Mouse (Mus musculus) limb, embryonic 13.5 days (tissue): Measurements from ENCODE around the gene Fer1l5. TPM values are rescaled to one million over a fixed set of nuclear protein-coding genes. Genes with fewer than 3 reads are reported as not detected.

Experiments used
- ATAC-seq: fragments of 200-750 bp; cut with Nextera tagmentation; 2 replicates; pipeline ENCODE4 v1.8.0; 2017; ENCODE audit warnings: low read depth, moderate number of reproducible peaks, moderate TSS enrichment; ENCODE audit not compliant: low FRiP score
- H3K27ac ChIP-seq: fragments of 300-500 bp; sonication (generic); 2 replicates; pipeline ENCODE4 v1.5.1; 2015; ENCODE audit warnings: inconsistent platforms, mild to moderate bottlenecking, moderate library complexity
- H3K27me3 ChIP-seq: fragments of 300-500 bp; sonication (generic); 2 replicates; pipeline ENCODE4 v1.6.1; 2015; ENCODE audit warnings: mild to moderate bottlenecking, inconsistent platforms
- H3K36me3 ChIP-seq: fragments of 300-500 bp; sonication (generic); 2 replicates; pipeline ENCODE4 v1.6.1; 2015; ENCODE audit warnings: inconsistent platforms, mild to moderate bottlenecking, moderate library complexity
- H3K4me1 ChIP-seq: fragments of 300-500 bp; sonication (generic); 2 replicates; pipeline ENCODE4 v1.6.1; 2015; ENCODE audit warnings: inconsistent platforms
- H3K4me2 ChIP-seq: fragments of 300-500 bp; sonication (generic); replicated peaks from 2 replicates; pipeline ENCODE4 v1.6.1; 2015; ENCODE audit warnings: inconsistent platforms, mild to moderate bottlenecking, moderate library complexity
- H3K4me3 ChIP-seq: fragments of 300-500 bp; sonication (generic); 2 replicates; pipeline ENCODE4 v1.5.1; 2015; ENCODE audit warnings: moderate library complexity, mild to moderate bottlenecking, inconsistent platforms
- H3K9ac ChIP-seq: fragments of 300-500 bp; sonication (generic); 2 replicates; pipeline ENCODE4 v1.6.1; 2015; ENCODE audit warnings: mild to moderate bottlenecking, inconsistent platforms
- H3K9me3 ChIP-seq: fragments of 300-500 bp; sonication (generic); 2 replicates; pipeline ENCODE4 v1.6.1; 2016; ENCODE audit warnings: inconsistent platforms
- WGBS: fragments of 180-500 bp; shearing (Covaris S2); methylation state at CpG from one replicate; pipeline ENCODE4 v1.1.7; 2015; 5-methylcytosine and 5-hydroxymethylcytosine counted together
- microRNA-seq: library from miRNA; unstranded; fragments of <30 nt; microRNA quantifications from one replicate; pipeline ENCODE4, GENCODE M21; 2016
- polyA plus RNA-seq: library from polyadenylated mRNA; unstranded; fragments of >200 nt; fragmentation: Nextera tagmentation; extraction: Ambion mirVana; gene quantifications from 2 replicates; pipeline ENCODE4 v1.2.1, GENCODE M21; 2015

Fer1l5 gene
- polyA plus RNA-seq, 1 experiment from 2014 or later: 1.1 TPM

- WGBS: 52% methylated on average over 4 of the region's 4 CpGs
- Histone ChIP-seq H3K36me3 (no peaks in the 10 kb centered on the region), H3K27me3 (no peaks in the 10 kb centered on the region), H3K9ac (no peak overlapping the region), H3K27ac (no peak overlapping the region), H3K9me3 (no peaks in the 10 kb centered on the region), H3K4me2 (no peak overlapping the region), H3K4me3 (no peak overlapping the region), H3K4me1 (peaks cover 9% of the 10 kb centered on the region; the same call in 1 of the 2 replicates)
- ATAC-seq: no peak
Observed at GRCm38 (mm10) chr1:36465641-36466160, 93.6 kb downstream of the Fer1l5 start.

GRCm38 (mm10) chr1:36467446-36467845, 95.4 kb downstream of the Fer1l5 start:
- no peak overlapping the region for H3K4me3 ChIP-seq
- WGBS: 47% methylated on average over 5 of the region's 5 CpGs
- no peaks in the 10 kb centered on the region for H3K27me3 ChIP-seq

GRCm38 (mm10) chr1:36469811-36470444, 97.8 kb downstream of the Fer1l5 start:
- Histone ChIP-seq H3K4me1 (peaks cover 39% of the 10 kb centered on the region), H3K4me2 (no peak overlapping the region), H3K36me3 (no peaks in the 10 kb centered on the region), H3K9ac (no peak overlapping the region), H3K4me3 (no peak overlapping the region), H3K9me3 (no peaks in the 10 kb centered on the region), H3K27me3 (no peaks in the 10 kb centered on the region), H3K27ac (no peak overlapping the region)
- ATAC-seq: no peak
- 58% methylated on average over 2 of the region's 2 CpGs for WGBS

More at GRCm38 (mm10) chr1:36467446-36467845, 95.4 kb downstream of the Fer1l5 start:
- H3K27ac ChIP-seq: no peak overlapping the region
- no peaks in the 10 kb centered on the region for H3K9me3 ChIP-seq
- H3K9ac ChIP-seq: no peak overlapping the region
- no peak for ATAC-seq
- peaks cover 14% of the 10 kb centered on the region for H3K4me1 ChIP-seq
- no peaks in the 10 kb centered on the region for H3K36me3 ChIP-seq
- H3K4me2 ChIP-seq: no peak overlapping the region

- WGBS: under 1% methylated on average over 82 of the region's 98 CpGs
- Histone ChIP-seq H3K9me3 (no peaks in the 10 kb centered on the region), H3K36me3 (no peaks in the 10 kb centered on the region), H3K9ac (peak within 1 kb of the TSS; percentile 73), H3K27ac (peak within 1 kb of the TSS; percentile 44; the same call in 1 of the 2 replicates), H3K4me3 (peak within 1 kb of the TSS; percentile 68), H3K4me2 (peak within 1 kb of the TSS; percentile 83), H3K27me3 (no peaks in the 10 kb centered on the region), H3K4me1 (peaks cover 54% of the 10 kb centered on the region)
- peak; percentile 93 for ATAC-seq
Observed at GRCm38 (mm10) chr1:36471181-36472105, 99.4 kb downstream of the Fer1l5 start, which contains the start of gene Cnnm4. Cnnm4 (plus strand) TSS chr1:36471620.

Small RNA genes within 50 kb of the gene (microRNA-seq; reads per million reads assigned to microRNA genes)
- not detected for gene Mir6898

Other genes starting within 250 kb of the Fer1l5 start
- gene Uggt1, start 127.6 kb upstream of the Fer1l5 start, polyA plus RNA-seq: 52.4 and 54.6 TPM in 2 replicates
- gene Neurl3, start 97.6 kb upstream of the Fer1l5 start, polyA plus RNA-seq: 0.83 and 2.0 TPM in 2 replicates
- gene Arid5a, start 64.6 kb upstream of the Fer1l5 start, polyA plus RNA-seq: 6.7 and 9.2 TPM in 2 replicates
- gene Kansl3, start 3.1 kb upstream of the Fer1l5 start, polyA plus RNA-seq: 48.3 and 49.5 TPM in 2 replicates
- 53.2 and 56.8 TPM in 2 replicates for gene Lman2l, start 73.0 kb downstream of the Fer1l5 start, polyA plus RNA-seq
- 19.5 and 20.4 TPM in 2 replicates for gene Cnnm4, start 99.3 kb downstream of the Fer1l5 start, polyA plus RNA-seq
- 3.7 and 4.4 TPM in 2 replicates for gene Cnnm3, start 139.6 kb downstream of the Fer1l5 start, polyA plus RNA-seq
- gene Ankrd23, start 164.6 kb downstream of the Fer1l5 start, polyA plus RNA-seq: 20.1 and 20.8 TPM in 2 replicates
- 0.33 and 0.92 TPM in 2 replicates for gene Gm42417, start 167.1 kb downstream of the Fer1l5 start, polyA plus RNA-seq
- 27.7 and 28.0 TPM in 2 replicates for gene Ankrd39, start 175.2 kb downstream of the Fer1l5 start, polyA plus RNA-seq
- gene Sema4c, start 186.1 kb downstream of the Fer1l5 start, polyA plus RNA-seq: 21.8 and 22.7 TPM in 2 replicates